Mouse (Mus musculus): ENCODE results near the gene D930048N14Rik. TPM values are rescaled to one million over a fixed set of nuclear protein-coding genes. Genes with fewer than 3 reads are reported as not detected.
"Not testable (repeated sequence)": the region's sequence is repeated elsewhere in the genome, so short reads cannot be mapped to it uniquely, and the experiment has no call there.

D930048N14Rik gene
- total RNA-seq (2021): under 1 TPM; 0.33 to 0.62 TPM

- peak; percentile 80 to 83 for DNase-seq
- intact Hi-C loops (cut with DNase I): loop anchor here (1.0 kb wide), 1 partner anchor 31 kb away; no protein-coding TSS in a partner anchor
Measured at GRCm38 (mm10) chr11:51650691-51651515, at the start of gene D930048N14Rik, which contains the start of gene N4bp3. TSS of gene D930048N14Rik (plus strand) at chr11:51650954. TSS of gene N4bp3 (minus strand) at chr11:51650842.

GRCm38 (mm10) chr11:51602253-51602652 is 48.5 kb upstream of the D930048N14Rik start:
- no peak for DNase-seq
- intact Hi-C loops (cut with DNase I): no loop called here

GRCm38 (mm10) chr11:51605602-51606446 is 44.9 kb upstream of the D930048N14Rik start:
- intact Hi-C loops (cut with DNase I): loop anchor here (2.0 kb wide), 2 partner anchors 19 to 43 kb away; no protein-coding TSS in a partner anchor
- DNase-seq: peak; percentile 87 to 91

GRCm38 (mm10) chr11:51606447-51607095 is 44.2 kb upstream of the D930048N14Rik start, which contains the start of gene Hnrnpab:
TSS of gene Hnrnpab (minus strand) at chr11:51606847.
- intact Hi-C loops (cut with DNase I): loop anchor here (2.0 kb wide), 1 partner anchor 42 kb away; no protein-coding TSS in a partner anchor
- peak; percentile 95 to 97 for DNase-seq

- DNase-seq: no peak
Measured at GRCm38 (mm10) chr11:51607096-51607738, 43.5 kb upstream of the D930048N14Rik start.

GRCm38 (mm10) chr11:51609266-51609909 is 41.4 kb upstream of the D930048N14Rik start:
- intact Hi-C loops (cut with DNase I): no loop called here
- DNase-seq: no peak

More at GRCm38 (mm10) chr11:51607096-51607738, 43.5 kb upstream of the D930048N14Rik start:
- intact Hi-C loops (cut with DNase I): loop anchor here (2.0 kb wide), 1 partner anchor 42 kb away; no protein-coding TSS in a partner anchor

GRCm38 (mm10) chr11:51609940-51610339 is 40.8 kb upstream of the D930048N14Rik start:
- intact Hi-C loops (cut with DNase I): loop anchor here (10.0 kb wide), 1 partner anchor 385 kb away; no protein-coding TSS in a partner anchor
- not testable (repeated sequence) for DNase-seq

- intact Hi-C loops (cut with DNase I): loop anchor here (10.0 kb wide), 1 partner anchor 381 kb away; no protein-coding TSS in a partner anchor
- no peak for DNase-seq
Measured at GRCm38 (mm10) chr11:51614256-51614655, 36.5 kb upstream of the D930048N14Rik start.

GRCm38 (mm10) chr11:51615129-51615528 is 35.6 kb upstream of the D930048N14Rik start:
- intact Hi-C loops (cut with DNase I): loop anchor here (10.0 kb wide), 1 partner anchor 380 kb away; no protein-coding TSS in a partner anchor

GRCm38 (mm10) chr11:51615601-51616000 is 35.2 kb upstream of the D930048N14Rik start:
- peak; percentile 75 to 78 for DNase-seq
- intact Hi-C loops (cut with DNase I): loop anchor here (10.0 kb wide), 1 partner anchor 379 kb away; no protein-coding TSS in a partner anchor

More at GRCm38 (mm10) chr11:51615129-51615528, 35.6 kb upstream of the D930048N14Rik start:
- DNase-seq: no peak

- intact Hi-C loops (cut with DNase I): loop anchor here (10.0 kb wide), 1 partner anchor 379 kb away; no protein-coding TSS in a partner anchor
- not testable (repeated sequence) for DNase-seq
Measured at GRCm38 (mm10) chr11:51616113-51616512, 34.6 kb upstream of the D930048N14Rik start.

GRCm38 (mm10) chr11:51617693-51618092 is 33.1 kb upstream of the D930048N14Rik start:
- intact Hi-C loops (cut with DNase I): loop anchor here (1.0 to 10.0 kb wide), 2 partner anchors 64 to 377 kb away; no protein-coding TSS in a partner anchor
- DNase-seq: peak; percentile 69

- intact Hi-C loops (cut with DNase I): loop anchor here (10.0 kb wide), 1 partner anchor 376 kb away; no protein-coding TSS in a partner anchor
- no peak for DNase-seq
Measured at GRCm38 (mm10) chr11:51618894-51619408, 31.8 kb upstream of the D930048N14Rik start.

GRCm38 (mm10) chr11:51619409-51620060 is 31.2 kb upstream of the D930048N14Rik start, which contains the start of gene Nhp2:
TSS of gene Nhp2 (plus strand) at chr11:51619735.
- intact Hi-C loops (cut with DNase I): loop anchor here (1.0 to 10.0 kb wide), 2 partner anchors 31 to 375 kb away; partner anchors contain the start of genes D930048N14Rik and N4bp3
- DNase-seq: peak; percentile 90 to 93

GRCm38 (mm10) chr11:51620084-51620483 is 30.7 kb upstream of the D930048N14Rik start:
- no peak for DNase-seq
- intact Hi-C loops (cut with DNase I): loop anchor here (1.0 kb wide), 1 partner anchor 30 kb away; the partner anchor contains the start of genes D930048N14Rik and N4bp3

GRCm38 (mm10) chr11:51621776-51622175 is 29.0 kb upstream of the D930048N14Rik start:
- DNase-seq: no peak
- intact Hi-C loops (cut with DNase I): no loop called here

- intact Hi-C loops (cut with DNase I): no loop called here
- no peak for DNase-seq
Measured at GRCm38 (mm10) chr11:51622971-51623491, 27.7 kb upstream of the D930048N14Rik start.

Measured in heart, postnatal 36 days (tissue).